Mouse (Mus musculus) intestine, embryonic 14.5 days (tissue): ENCODE results near the gene Tcea3. TPM values are rescaled to one million over a fixed set of nuclear protein-coding genes. Genes with fewer than 3 reads are reported as not detected.

Experiments
- ATAC-seq: fragments of 200-750 bp; cut with Nextera tagmentation; replicated peaks from 2 replicates; pipeline ENCODE4 v1.8.0; 2017; ENCODE audit warnings: low read depth, moderate number of reproducible peaks, moderate TSS enrichment, moderate library complexity; ENCODE audit not compliant: low FRiP score, low TSS enrichment
- DNase-seq: peaks from one replicate; pipeline ENCODE4 v3.0.0-alpha.2; 2018; ENCODE audit warnings: low spot score
- H3K27ac ChIP-seq: fragments of 300-500 bp; sonication (generic); 2 replicates; pipeline ENCODE4 v1.5.1; 2014; ENCODE audit warnings: low read depth, mild to moderate bottlenecking, control low read depth
- H3K27me3 ChIP-seq: fragments of 300-500 bp; sonication (generic); replicated peaks from 2 replicates; pipeline ENCODE4 v1.6.1; 2014; ENCODE audit warnings: low read length, control low read depth; ENCODE audit not compliant: control insufficient read depth, insufficient read depth
- H3K36me3 ChIP-seq: fragments of 300-500 bp; sonication (generic); 2 replicates; pipeline ENCODE4 v1.6.1; 2014; ENCODE audit warnings: low read length, control low read depth; ENCODE audit not compliant: control insufficient read depth, insufficient read depth
- H3K4me1 ChIP-seq: fragments of 300-500 bp; sonication (generic); replicated peaks from 2 replicates; pipeline ENCODE4 v1.6.1; 2014; ENCODE audit warnings: low read length, control low read depth, mixed read lengths; ENCODE audit not compliant: control insufficient read depth, insufficient read depth
- H3K4me2 ChIP-seq: fragments of 300-500 bp; sonication (generic); 2 replicates; pipeline ENCODE4 v1.6.1; 2014; ENCODE audit warnings: low read length
- H3K4me3 ChIP-seq: fragments of 300-500 bp; sonication (generic); 2 replicates; pipeline ENCODE4 v1.5.1; 2014; ENCODE audit warnings: low read depth, low read length, control low read depth, mixed read lengths
- H3K9ac ChIP-seq: fragments of 300-500 bp; sonication (generic); 2 replicates; pipeline ENCODE4 v1.6.1; 2014; ENCODE audit warnings: mild to moderate bottlenecking, low read length
- H3K9me3 ChIP-seq: fragments of 300-500 bp; sonication (generic); 2 replicates; pipeline ENCODE4 v1.6.1; 2016; ENCODE audit warnings: low read length, control low read depth; ENCODE audit not compliant: control insufficient read depth
- WGBS: fragments of 180-500 bp; shearing (Covaris S2); extraction: QIAGEN DNeasy Blood & Tissue Kit; methylation state at CpG from one replicate; pipeline ENCODE4 v1.1.7; 2014; 5-methylcytosine and 5-hydroxymethylcytosine counted together
- polyA plus RNA-seq: library from polyadenylated mRNA; unstranded; fragments of >200 nt; fragmentation: Nextera tagmentation; extraction: Ambion mirVana; gene quantifications from 2 replicates; pipeline ENCODE4 v1.2.1, GENCODE M21; 2014

Tcea3 gene
- polyA plus RNA-seq, 1 experiment from 2014 or later: 18.7 TPM

- H3K4me3 ChIP-seq: no peak overlapping the region
- H3K4me1 ChIP-seq: peaks cover 42% of the 10 kb centered on the region
- no peaks in the 10 kb centered on the region for H3K9me3 ChIP-seq
- peak; percentile 79 for DNase-seq
- peaks cover 41% of the 10 kb centered on the region for H3K27me3 ChIP-seq
- WGBS: 15% methylated on average over 9 of the region's 9 CpGs
- H3K4me2 ChIP-seq: peak overlapping the region; percentile 9
- no peak overlapping the region for H3K9ac ChIP-seq
- H3K27ac ChIP-seq: no peak overlapping the region
- H3K36me3 ChIP-seq: no peaks in the 10 kb centered on the region
- ATAC-seq: no peak; the same call in 1 of the 2 replicates
Measured at GRCm38 (mm10) chr4:136249780-136250179, 2.3 kb downstream of the Tcea3 start.

- H3K36me3 ChIP-seq: no peaks in the 10 kb centered on the region
- H3K27ac ChIP-seq: no peak overlapping the region
- DNase-seq (no peak), ATAC-seq (0 out of 2 replicates have a peak, but pooled peaks have one; percentile 26)
- no peak overlapping the region for H3K4me3 ChIP-seq
- H3K9me3 ChIP-seq: no peaks in the 10 kb centered on the region
- H3K4me2 ChIP-seq: no peak overlapping the region
- H3K9ac ChIP-seq: no peak overlapping the region
- H3K27me3 ChIP-seq: no peaks in the 10 kb centered on the region
- peaks cover 3% of the 10 kb centered on the region; the same call in 1 of the 2 replicates for H3K4me1 ChIP-seq
- WGBS: 29% methylated on average over 6 of the region's 6 CpGs
Measured at GRCm38 (mm10) chr4:136255919-136256318, 8.4 kb downstream of the Tcea3 start.

GRCm38 (mm10) chr4:136256696-136257095 lies 9.2 kb downstream of the Tcea3 start:
- H3K9me3 ChIP-seq: no peaks in the 10 kb centered on the region
- no peaks in the 10 kb centered on the region for H3K27me3 ChIP-seq
- H3K4me3 ChIP-seq: no peak overlapping the region
- H3K27ac ChIP-seq: no peak overlapping the region
- no peak for ATAC-seq
- no peaks in the 10 kb centered on the region for H3K36me3 ChIP-seq
- H3K9ac ChIP-seq: no peak overlapping the region
- H3K4me2 ChIP-seq: no peak overlapping the region
- no peak for DNase-seq
- H3K4me1 ChIP-seq: peaks cover 3% of the 10 kb centered on the region; the same call in 1 of the 2 replicates
- WGBS: 65% methylated on average over 10 of the region's 10 CpGs

- Histone ChIP-seq H3K27ac (no peak overlapping the region), H3K27me3 (no peaks in the 10 kb centered on the region), H3K4me2 (no peak overlapping the region), H3K4me1 (peaks cover 3% of the 10 kb centered on the region; the same call in 1 of the 2 replicates), H3K36me3 (no peaks in the 10 kb centered on the region), H3K4me3 (no peak overlapping the region), H3K9me3 (no peaks in the 10 kb centered on the region), H3K9ac (no peak overlapping the region)
- ATAC-seq (no peak), DNase-seq (no peak)
- 58% methylated on average over 3 of the region's 3 CpGs for WGBS
Measured at GRCm38 (mm10) chr4:136259916-136260315, 12.4 kb downstream of the Tcea3 start.

- Histone ChIP-seq H3K36me3 (no peaks in the 10 kb centered on the region), H3K27ac (no peak overlapping the region), H3K4me3 (no peak overlapping the region), H3K9ac (no peak overlapping the region), H3K4me1 (peaks cover 3% of the 10 kb centered on the region; the same call in 1 of the 2 replicates), H3K4me2 (no peak overlapping the region), H3K27me3 (no peaks in the 10 kb centered on the region), H3K9me3 (no peaks in the 10 kb centered on the region)
- DNase-seq: peak; percentile 97
- WGBS: 43% methylated on average over 10 of the region's 10 CpGs
- ATAC-seq: no peak; the same call in 1 of the 2 replicates
Measured at GRCm38 (mm10) chr4:136260491-136261180, 13.1 kb downstream of the Tcea3 start.

GRCm38 (mm10) chr4:136261912-136262311 lies 14.4 kb downstream of the Tcea3 start:
- H3K36me3 ChIP-seq: no peaks in the 10 kb centered on the region
- DNase-seq (no peak), ATAC-seq (no peak)

GRCm38 (mm10) chr4:136263555-136263954 lies 16.0 kb downstream of the Tcea3 start:
- H3K4me1 ChIP-seq: peaks cover 3% of the 10 kb centered on the region; the same call in 1 of the 2 replicates
- no peaks in the 10 kb centered on the region for H3K36me3 ChIP-seq
- 90% methylated on average over 4 of the region's 4 CpGs for WGBS
- H3K27ac ChIP-seq: no peak overlapping the region
- DNase-seq (no peak), ATAC-seq (no peak)
- H3K9me3 ChIP-seq: no peaks in the 10 kb centered on the region
- H3K4me3 ChIP-seq: no peak overlapping the region
- H3K4me2 ChIP-seq: no peak overlapping the region
- H3K9ac ChIP-seq: no peak overlapping the region
- H3K27me3 ChIP-seq: no peaks in the 10 kb centered on the region

More at GRCm38 (mm10) chr4:136261912-136262311, 14.4 kb downstream of the Tcea3 start:
- no peak overlapping the region for H3K27ac ChIP-seq
- no peaks in the 10 kb centered on the region for H3K9me3 ChIP-seq
- WGBS: 51% methylated on average over 10 of the region's 10 CpGs
- H3K4me2 ChIP-seq: no peak overlapping the region
- peaks cover 3% of the 10 kb centered on the region; the same call in 1 of the 2 replicates for H3K4me1 ChIP-seq
- no peaks in the 10 kb centered on the region for H3K27me3 ChIP-seq
- H3K9ac ChIP-seq: no peak overlapping the region
- no peak overlapping the region for H3K4me3 ChIP-seq

- no peaks in the 10 kb centered on the region; the same call in 1 of the 2 replicates for H3K4me1 ChIP-seq
- no peaks in the 10 kb centered on the region for H3K9me3 ChIP-seq
- no peak overlapping the region for H3K4me2 ChIP-seq
- H3K27ac ChIP-seq: no peak overlapping the region
- H3K36me3 ChIP-seq: no peaks in the 10 kb centered on the region
- 75% methylated on average over 9 of the region's 9 CpGs for WGBS
- ATAC-seq (no peak), DNase-seq (no peak)
- no peak overlapping the region for H3K9ac ChIP-seq
- H3K4me3 ChIP-seq: no peak overlapping the region
- H3K27me3 ChIP-seq: no peaks in the 10 kb centered on the region
Measured at GRCm38 (mm10) chr4:136266716-136267343, 19.3 kb downstream of the Tcea3 start.
